Mouse (Mus musculus): Measurements from ENCODE around the gene Bean1.
"Not testable (repeated sequence)": the region's sequence is repeated elsewhere in the genome, so short reads cannot be mapped to it uniquely, and the experiment has no call there.

Gene Bean1

GRCm38 (mm10) chr8:104247054-104247907 lies 77.0 kb downstream of the Bean1 start:
- no peak for DNase-seq

GRCm38 (mm10) chr8:104247908-104248275 lies 77.7 kb downstream of the Bean1 start:
- no peak for DNase-seq

GRCm38 (mm10) chr8:104248276-104248675 lies 78.0 kb downstream of the Bean1 start, which contains the start of gene Tk2:
Gene Tk2 (minus strand): TSS chr8:104248558.
- peak; percentile 82 for DNase-seq

- DNase-seq, result no peak
Measured at GRCm38 (mm10) chr8:104249442-104249996, 79.3 kb downstream of the Bean1 start.

GRCm38 (mm10) chr8:104250439-104251367 lies 80.5 kb downstream of the Bean1 start, which contains the start of gene Cklf:
Gene Cklf (plus strand): TSS chr8:104250861.
- peak; percentile 79 for DNase-seq

- DNase-seq, result no peak
Measured at GRCm38 (mm10) chr8:104251461-104251860, 81.2 kb downstream of the Bean1 start.

GRCm38 (mm10) chr8:104253016-104253415 lies 82.8 kb downstream of the Bean1 start:
- no peak for DNase-seq

GRCm38 (mm10) chr8:104261802-104262201 lies 91.6 kb downstream of the Bean1 start:
- not testable (repeated sequence) for DNase-seq

- not testable (repeated sequence) for DNase-seq
Measured at GRCm38 (mm10) chr8:104264271-104264935, 94.2 kb downstream of the Bean1 start.

GRCm38 (mm10) chr8:104268368-104268767 lies 98.1 kb downstream of the Bean1 start:
- DNase-seq, result no peak
